Mouse (Mus musculus) forebrain, embryonic 11.5 days (tissue): ENCODE measurements around the gene Kncn. TPM values are rescaled to one million over a fixed set of nuclear protein-coding genes. Genes with fewer than 3 reads are reported as not detected.

ENCODE experiments used
- ATAC-seq: fragments of 200-750 bp; cut with Nextera tagmentation; replicated peaks from 2 replicates; pipeline ENCODE4 v1.8.0; 2017; ENCODE audit warnings: moderate TSS enrichment; ENCODE audit not compliant: low FRiP score
- DNase-seq: peaks from one replicate; pipeline ENCODE4 v3.0.0-alpha.2; 2017; ENCODE audit warnings: low spot score
- H3K27ac ChIP-seq: fragments of 300-500 bp; sonication (generic); 2 replicates; pipeline ENCODE4 v1.5.1; 2014; ENCODE audit warnings: low read depth, low read length
- H3K27me3 ChIP-seq: fragments of 300-500 bp; sonication (generic); 2 replicates; pipeline ENCODE4 v1.6.1; 2014; ENCODE audit warnings: mild to moderate bottlenecking, low read length, mixed read lengths; ENCODE audit not compliant: control insufficient read depth, insufficient read depth
- H3K36me3 ChIP-seq: fragments of 300-500 bp; sonication (generic); 2 replicates; pipeline ENCODE4 v1.6.1; 2014; ENCODE audit warnings: mild to moderate bottlenecking, low read length, moderate library complexity, mixed read lengths; ENCODE audit not compliant: control insufficient read depth, insufficient read depth
- H3K4me1 ChIP-seq: fragments of 300-500 bp; sonication (generic); replicated peaks from 2 replicates; pipeline ENCODE4 v1.6.1; 2014; ENCODE audit warnings: low read length, mixed read lengths; ENCODE audit not compliant: control insufficient read depth, insufficient read depth
- H3K4me2 ChIP-seq: fragments of 300-500 bp; sonication (generic); 2 replicates; pipeline ENCODE4 v1.6.1; 2014; ENCODE audit warnings: low read depth, mild to moderate bottlenecking, low read length, moderate library complexity, mixed read lengths; ENCODE audit not compliant: severe bottlenecking
- H3K4me3 ChIP-seq: fragments of 300-500 bp; sonication (generic); 2 replicates; pipeline ENCODE4 v1.5.1; 2014; ENCODE audit warnings: low read depth, low read length
- H3K9ac ChIP-seq: fragments of 300-500 bp; sonication (generic); 2 replicates; pipeline ENCODE4 v1.6.1; 2014; ENCODE audit warnings: low read length
- H3K9me3 ChIP-seq: fragments of 300-500 bp; sonication (generic); 2 replicates; pipeline ENCODE4 v1.6.1; 2016; ENCODE audit warnings: low read length, mixed read lengths; ENCODE audit not compliant: control insufficient read depth
- WGBS: fragments of 180-500 bp; shearing (Covaris S2); extraction: QIAGEN DNeasy Blood & Tissue Kit; methylation state at CpG from one replicate; pipeline ENCODE4 v1.1.7; 2014; 5-methylcytosine and 5-hydroxymethylcytosine counted together
- polyA plus RNA-seq: library from polyadenylated mRNA; unstranded; fragments of >200 nt; fragmentation: Nextera tagmentation; extraction: Ambion mirVana; gene quantifications from 2 replicates; pipeline ENCODE4 v1.2.1, GENCODE M21; 2014

Kncn gene
- polyA plus RNA-seq, 1 experiment from 2014 or later, result not detected

DNA sequence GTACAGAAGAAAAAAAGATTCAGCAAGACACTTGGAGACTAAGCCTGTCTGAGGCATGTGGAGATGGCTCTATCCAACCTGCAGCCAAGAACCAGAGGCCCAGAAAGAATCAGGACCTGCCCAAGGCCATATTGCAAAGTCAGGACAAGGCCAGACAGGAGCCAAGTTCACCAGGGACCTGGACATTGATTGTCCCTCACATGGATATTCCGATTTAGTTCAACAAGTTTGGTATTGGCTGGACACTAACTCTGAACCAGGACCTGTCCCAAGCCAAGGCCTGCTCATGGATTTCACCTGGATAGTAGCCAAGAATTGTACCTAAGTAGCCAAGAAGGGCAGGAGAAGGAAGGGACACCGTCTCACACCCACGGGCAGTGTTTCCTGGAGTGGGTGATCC, 22.6 kb downstream of the Kncn start:
- Histone ChIP-seq H3K9ac (no peak overlapping the region), H3K9me3 (no peaks in the 10 kb centered on the region), H3K4me2 (no peak overlapping the region), H3K36me3 (no peaks in the 10 kb centered on the region), H3K4me3 (no peak overlapping the region), H3K4me1 (peaks cover 22% of the 10 kb centered on the region), H3K27ac (no peak overlapping the region), H3K27me3 (peaks cover 57% of the 10 kb centered on the region)
- 88% methylated on average over 3 of the region's 3 CpGs for WGBS
- ATAC-seq, result no peak
- no peak for DNase-seq

DNA sequence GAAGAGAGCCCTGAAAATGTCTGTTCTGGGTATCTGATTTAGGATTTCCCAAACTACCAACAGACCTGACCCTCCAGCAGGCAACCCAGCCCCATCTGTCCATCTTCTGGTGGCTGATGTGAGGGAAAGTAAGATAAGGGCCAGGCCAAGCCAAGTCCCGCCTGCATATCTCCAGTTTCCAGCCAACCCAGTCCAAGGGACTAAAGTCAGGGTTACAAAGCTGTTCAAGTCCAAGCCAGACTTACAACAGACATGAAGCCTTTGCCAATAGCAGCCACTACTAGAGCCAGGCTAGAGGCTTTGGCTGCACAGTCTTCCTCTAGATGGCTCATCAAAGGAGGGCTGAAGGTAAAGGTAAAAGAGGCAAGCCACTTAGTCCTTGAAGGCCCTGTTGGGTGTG, 23.8 kb downstream of the Kncn start:
- H3K27me3 ChIP-seq, result peaks cover 47% of the 10 kb centered on the region
- no peaks in the 10 kb centered on the region for H3K36me3 ChIP-seq
- no peak overlapping the region for H3K4me2 ChIP-seq
- H3K27ac ChIP-seq, result no peak overlapping the region
- ATAC-seq, result no peak
- no peaks in the 10 kb centered on the region for H3K9me3 ChIP-seq
- 57% methylated on average over 1 of the region's 1 CpGs for WGBS
- H3K4me1 ChIP-seq, result peaks cover 22% of the 10 kb centered on the region
- H3K9ac ChIP-seq, result no peak overlapping the region
- H3K4me3 ChIP-seq, result no peak overlapping the region
- no peak for DNase-seq

DNA sequence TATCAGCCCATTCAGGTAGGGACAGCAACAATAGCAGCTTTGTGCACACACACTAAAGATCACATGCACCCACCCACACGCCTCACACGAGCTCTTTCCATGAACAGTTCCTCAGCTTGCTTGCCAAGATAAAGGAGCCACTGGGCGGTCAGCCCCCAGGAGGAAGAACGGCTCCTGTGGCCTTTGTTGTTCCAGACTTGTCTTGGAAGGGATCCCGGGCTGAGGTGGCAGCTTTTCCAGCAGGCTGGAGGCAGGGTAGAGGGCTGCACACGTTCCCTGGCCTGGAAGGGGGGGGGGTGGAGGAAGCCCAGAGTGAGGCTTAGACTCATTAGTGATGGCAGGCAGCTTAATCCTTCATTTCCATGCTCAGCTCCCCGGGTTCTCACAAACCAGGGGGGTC, 24.4 kb downstream of the Kncn start:
- no peaks in the 10 kb centered on the region for H3K9me3 ChIP-seq
- peaks cover 45% of the 10 kb centered on the region for H3K27me3 ChIP-seq
- H3K27ac ChIP-seq, result no peak overlapping the region
- H3K9ac ChIP-seq, result no peak overlapping the region
- ATAC-seq, result peak; percentile 58; the same call in 1 of the 2 replicates
- H3K36me3 ChIP-seq, result no peaks in the 10 kb centered on the region
- peaks cover 22% of the 10 kb centered on the region for H3K4me1 ChIP-seq
- H3K4me3 ChIP-seq, result no peak overlapping the region
- no peak overlapping the region for H3K4me2 ChIP-seq
- DNase-seq, result peak; percentile 70
- 6% methylated on average over 7 of the region's 7 CpGs for WGBS

DNA sequence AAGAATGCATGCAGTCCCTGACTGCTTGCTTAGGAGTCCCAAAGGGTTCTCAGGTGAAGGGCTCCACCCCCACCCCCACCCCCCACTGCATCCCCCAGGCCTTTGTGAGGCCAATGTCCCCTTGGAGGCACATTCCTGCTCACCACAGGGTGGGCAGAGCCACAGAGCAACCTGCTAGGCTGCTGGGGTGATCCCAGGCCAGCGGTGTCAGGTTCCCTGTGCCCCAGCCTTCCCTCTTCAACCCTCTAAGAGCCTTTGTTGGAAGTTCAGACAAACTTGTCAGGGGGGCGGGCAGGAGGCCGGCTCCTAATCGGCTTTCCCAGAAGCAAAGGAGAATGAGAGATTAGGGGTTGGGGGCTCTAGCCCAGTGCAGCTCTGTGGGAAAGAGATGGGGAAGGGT, 27.4 kb downstream of the Kncn start:
- WGBS, result 0% methylated on average over 4 of the region's 4 CpGs
- Histone ChIP-seq H3K27ac (no peak overlapping the region), H3K27me3 (peaks cover 22% of the 10 kb centered on the region), H3K36me3 (no peaks in the 10 kb centered on the region), H3K4me3 (no peak overlapping the region), H3K4me2 (no peak overlapping the region), H3K9me3 (no peaks in the 10 kb centered on the region), H3K4me1 (peaks cover 8% of the 10 kb centered on the region; the same call in 1 of the 2 replicates), H3K9ac (no peak overlapping the region)
- ATAC-seq (no peak), DNase-seq (no peak)

DNA sequence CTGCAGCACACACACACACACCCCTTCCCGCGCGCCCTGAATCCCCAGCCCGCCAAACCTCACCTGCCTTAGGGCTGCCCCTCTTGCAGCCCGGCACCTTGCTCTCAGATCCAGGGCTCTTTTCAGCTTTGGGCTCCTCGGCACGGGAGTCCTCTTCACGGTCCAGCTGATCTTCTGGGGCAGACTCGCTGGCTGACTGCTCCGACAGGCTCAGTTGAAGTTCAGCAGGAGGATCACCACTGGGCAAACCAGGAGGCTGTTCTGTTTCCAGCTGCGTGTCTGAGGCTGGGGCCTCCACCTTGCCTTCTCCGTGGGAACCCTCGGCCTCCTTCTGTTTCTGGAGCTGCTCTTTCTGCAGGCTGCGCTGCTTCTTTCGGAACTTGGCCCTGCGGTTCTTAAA, 35.7 kb downstream of the Kncn start:
- H3K27me3 ChIP-seq, result peaks cover 21% of the 10 kb centered on the region
- no peak for DNase-seq

DNA sequence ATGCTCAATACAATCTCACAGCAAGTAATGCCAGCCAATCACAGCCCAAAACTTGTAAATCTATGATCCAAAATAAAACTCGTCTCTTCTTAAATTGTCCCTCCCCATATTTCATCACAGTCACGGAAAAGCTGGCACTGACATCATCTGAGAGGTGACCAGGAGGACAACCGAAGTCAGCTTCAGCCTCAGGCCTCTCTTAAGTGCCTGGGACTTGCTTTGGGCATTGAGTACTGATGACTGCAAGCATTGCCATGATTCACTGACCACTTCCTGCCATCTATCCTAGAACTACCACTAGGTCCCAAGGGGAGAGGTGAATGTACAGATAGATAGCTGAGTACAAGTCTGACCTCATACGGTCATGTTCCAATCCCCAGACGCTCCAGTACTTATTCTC, 38.5 kb downstream of the Kncn start:
- H3K27ac ChIP-seq, result no peak overlapping the region
- ATAC-seq (no peak), DNase-seq (no peak)
- peaks cover 19% of the 10 kb centered on the region for H3K27me3 ChIP-seq
- H3K4me1 ChIP-seq, result no peaks in the 10 kb centered on the region
- H3K36me3 ChIP-seq, result no peaks in the 10 kb centered on the region
- 89% methylated on average over 5 of the region's 5 CpGs for WGBS
- H3K9me3 ChIP-seq, result no peaks in the 10 kb centered on the region
- H3K4me2 ChIP-seq, result no peak overlapping the region
- no peak overlapping the region for H3K4me3 ChIP-seq
- no peak overlapping the region for H3K9ac ChIP-seq

More for the DNA sequence above, 35.7 kb downstream of the Kncn start:
- Histone ChIP-seq H3K27ac (no peak overlapping the region), H3K4me1 (no peaks in the 10 kb centered on the region), H3K4me2 (no peak overlapping the region), H3K36me3 (no peaks in the 10 kb centered on the region), H3K4me3 (no peak overlapping the region), H3K9ac (no peak overlapping the region), H3K9me3 (no peaks in the 10 kb centered on the region)
- ATAC-seq, result no peak
- 81% methylated on average over 16 of the region's 16 CpGs for WGBS

DNA sequence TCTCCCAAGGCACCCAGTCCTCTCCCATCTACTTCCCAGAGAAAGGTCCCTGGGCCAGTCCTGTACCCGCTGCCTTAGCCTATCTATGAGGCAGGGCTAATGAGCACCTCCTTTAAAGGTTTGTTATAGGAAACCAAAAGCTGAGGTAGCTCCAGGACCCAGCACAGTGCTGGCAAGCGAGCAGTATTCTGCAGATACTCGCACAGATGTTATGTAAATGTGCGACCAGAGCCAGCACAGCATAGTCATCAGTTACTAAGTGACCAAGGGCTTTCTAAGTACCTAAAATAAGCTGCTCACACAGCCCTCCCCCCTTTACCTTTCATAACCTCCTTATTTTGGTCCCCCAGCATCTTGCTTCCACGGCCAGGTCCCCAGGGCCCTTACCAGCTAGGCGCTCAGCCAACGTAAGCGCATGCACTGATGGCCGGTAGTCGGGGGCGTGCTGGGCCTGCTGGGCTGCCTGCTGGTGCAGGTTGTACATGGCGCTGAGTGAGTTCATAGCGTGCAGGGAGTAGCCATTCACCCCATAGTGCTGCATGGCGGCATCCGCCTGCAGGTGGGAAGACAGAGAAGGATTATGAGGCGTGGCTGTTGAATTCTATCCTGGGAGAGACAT, 39.2 kb downstream of the Kncn start:
- Histone ChIP-seq H3K36me3 (no peaks in the 10 kb centered on the region), H3K9ac (no peak overlapping the region), H3K4me1 (no peaks in the 10 kb centered on the region), H3K4me2 (no peak overlapping the region), H3K4me3 (no peak overlapping the region), H3K27ac (no peak overlapping the region), H3K27me3 (peaks cover 17% of the 10 kb centered on the region; the same call in 1 of the 2 replicates), H3K9me3 (no peaks in the 10 kb centered on the region)
- WGBS, result 79% methylated on average over 16 of the region's 16 CpGs
- no peak for ATAC-seq
- DNase-seq, result no peak

DNA sequence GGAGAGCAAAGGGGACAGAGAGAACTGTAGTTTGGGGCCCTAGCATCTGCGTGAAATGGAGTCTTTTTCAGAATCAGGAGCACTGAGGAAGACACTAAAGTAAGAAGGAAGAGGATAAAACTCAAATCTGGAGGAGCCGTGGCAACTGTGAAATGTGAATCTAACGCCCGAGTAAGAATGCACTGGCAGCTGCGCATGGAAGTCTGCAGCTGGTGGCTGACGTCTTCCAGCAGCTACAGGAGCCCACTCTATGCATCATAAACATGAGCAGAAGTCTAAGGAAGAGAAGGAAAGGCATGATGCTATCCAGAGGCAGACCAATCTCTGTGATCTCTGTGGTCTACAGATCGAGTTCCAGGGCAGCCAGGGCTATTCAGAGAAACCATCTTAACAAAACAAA, 43.4 kb downstream of the Kncn start:
- H3K9ac ChIP-seq, result no peak overlapping the region
- H3K4me1 ChIP-seq, result no peaks in the 10 kb centered on the region
- no peaks in the 10 kb centered on the region for H3K9me3 ChIP-seq
- no peak overlapping the region for H3K4me3 ChIP-seq
- no peak overlapping the region for H3K4me2 ChIP-seq
- WGBS, result 77% methylated on average over 7 of the region's 7 CpGs
- H3K27ac ChIP-seq, result no peak overlapping the region
- DNase-seq (no peak), ATAC-seq (no peak)
- H3K36me3 ChIP-seq, result no peaks in the 10 kb centered on the region
- H3K27me3 ChIP-seq, result peaks cover 42% of the 10 kb centered on the region

DNA sequence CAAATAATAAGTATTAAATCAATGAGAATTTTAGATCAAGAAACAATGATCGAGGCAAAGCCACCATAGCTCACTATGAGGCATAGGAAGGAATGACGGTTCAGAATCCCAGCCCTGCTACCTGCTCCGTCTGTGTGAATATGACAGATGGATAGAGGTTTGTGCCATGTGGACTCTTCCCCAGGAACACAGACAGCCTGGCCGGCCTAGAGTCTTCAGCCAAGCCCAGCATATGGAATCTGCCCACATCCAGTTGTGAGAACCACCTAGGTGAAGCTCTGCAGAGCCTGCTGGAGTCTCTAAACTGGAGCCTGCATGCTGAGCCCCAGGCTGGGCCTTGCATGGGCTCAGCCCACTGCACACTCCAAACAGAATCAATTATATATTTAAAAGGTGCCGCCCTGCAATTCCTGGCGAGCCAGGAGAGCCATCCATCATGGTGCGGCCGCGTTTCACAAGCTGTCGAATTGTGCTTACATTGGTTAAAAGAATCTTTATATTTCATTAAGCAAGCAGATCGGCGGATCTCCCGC, 47.4 kb downstream of the Kncn start:
- H3K4me1 ChIP-seq, result peaks cover 7% of the 10 kb centered on the region
- no peaks in the 10 kb centered on the region for H3K36me3 ChIP-seq
- H3K9ac ChIP-seq, result no peak overlapping the region
- ATAC-seq (no peak), DNase-seq (no peak)
- peaks cover 80% of the 10 kb centered on the region for H3K27me3 ChIP-seq
- no peak overlapping the region for H3K4me3 ChIP-seq
- no peak overlapping the region for H3K27ac ChIP-seq
- H3K4me2 ChIP-seq, result no peak overlapping the region
- H3K9me3 ChIP-seq, result no peaks in the 10 kb centered on the region
- 56% methylated on average over 13 of the region's 13 CpGs for WGBS
